Mouse (Mus musculus): Measurements from ENCODE around the gene Hoxa7.

Gene Hoxa7

DNA sequence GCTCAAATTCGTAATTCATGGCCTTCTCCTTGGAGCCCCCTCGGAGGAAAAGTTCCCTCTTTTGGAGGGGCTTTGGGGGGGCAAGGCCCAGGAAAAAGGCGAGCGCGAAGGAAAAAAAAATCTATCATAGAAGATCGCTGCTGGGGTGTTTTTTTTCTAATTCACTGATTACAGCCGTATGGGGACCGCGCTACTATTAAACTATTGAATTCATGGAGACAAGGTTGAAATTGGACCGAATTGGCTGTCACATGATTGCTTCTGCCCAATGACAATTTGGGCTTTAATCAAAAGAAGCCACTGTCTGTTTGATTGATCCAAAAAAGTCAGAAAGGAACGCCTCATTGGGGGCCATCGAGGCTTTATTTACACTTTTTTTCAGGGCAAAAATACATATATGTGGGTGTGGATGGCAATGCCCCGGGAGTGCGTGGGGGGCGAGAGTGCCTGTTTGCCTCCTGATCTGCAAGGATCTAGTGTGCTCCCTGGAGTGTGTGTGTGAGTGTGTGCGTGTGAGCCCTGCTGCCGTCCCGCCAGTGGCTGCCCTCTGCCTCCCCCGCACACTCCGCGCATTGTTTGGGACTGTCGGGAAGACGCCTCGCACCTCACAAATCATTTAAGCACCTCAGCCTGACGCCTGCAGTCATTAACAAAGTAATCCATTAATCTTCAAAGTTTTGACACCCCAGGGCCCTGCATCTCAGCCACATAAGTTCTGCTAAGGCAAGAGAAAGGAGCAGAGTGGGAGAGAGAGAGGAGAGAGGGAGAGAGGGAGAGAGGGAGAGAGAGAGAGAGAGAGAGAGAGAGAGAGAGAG, 56.8 kb downstream of the Hoxa7 start, which contains the start of gene Hoxa2:
Gene Hoxa2, minus strand, starts transcription at position 206 of the 815 bp plus-strand sequence.
- DNase-seq (ENCODE audit: extremely low spot score, low read depth, low spot score), result no peak
